Mouse (Mus musculus) left cerebral cortex, postnatal 10 days (tissue): Measurements from ENCODE around the gene Loxl3. TPM values are rescaled to one million over a fixed set of nuclear protein-coding genes. Genes with fewer than 3 reads are reported as not detected.

ENCODE experiments used
- DNase-seq, 2 experiments: peaks; one replicate each; pipeline ENCODE4 v3.0.0; 2021 to 2022; ENCODE audit warnings: low spot score in 2 of 2, mixed read lengths in 1 of 2; ENCODE audit errors: extremely low spot score in 1 of 2
- intact Hi-C: fragments of 180-260 bp; cut with DNase I; formaldehyde crosslinking; loops from one replicate; pipeline ENCODE4 v1.15.1; 2025
- total RNA-seq, 2 experiments: library from RNA; stranded (reverse); gene quantifications; 2 replicates each; pipeline ENCODE4 v1.2.3; 2021

Loxl3 gene
- total RNA-seq, 2 experiments from 2014 or later, result 1.8 to 4.0 TPM

GRCm38 (mm10) chr6:83038496-83039012, 4.6 kb downstream of the Loxl3 start:
- intact Hi-C loops, result no loop called here
- peak; percentile 84 to 90 for DNase-seq

- DNase-seq, result no peak
- intact Hi-C loops, result no loop called here
Observed at GRCm38 (mm10) chr6:83040601-83041000, 6.6 kb downstream of the Loxl3 start.

GRCm38 (mm10) chr6:83043561-83043960, 9.6 kb downstream of the Loxl3 start:
- intact Hi-C loops, result no loop called here
- no peak for DNase-seq

GRCm38 (mm10) chr6:83043993-83044392, 10.0 kb downstream of the Loxl3 start:
- DNase-seq, result no peak
- intact Hi-C loops, result no loop called here

- intact Hi-C loops, result no loop called here
- no peak for DNase-seq
Observed at GRCm38 (mm10) chr6:83044742-83045141, 10.8 kb downstream of the Loxl3 start.

- no peak for DNase-seq
- intact Hi-C loops, result no loop called here
Observed at GRCm38 (mm10) chr6:83049367-83049766, 15.4 kb downstream of the Loxl3 start.

- intact Hi-C loops, result no loop called here
- peak in 1 of 2 experiments; percentile 64 for DNase-seq
Observed at GRCm38 (mm10) chr6:83053136-83053960, 19.4 kb downstream of the Loxl3 start.

- intact Hi-C loops, result loop anchor here (2.0 kb wide), 1 partner anchor 57 kb away; no protein-coding TSS in a partner anchor
- peak; percentile 97 for DNase-seq
Observed at GRCm38 (mm10) chr6:83054074-83054851, 20.3 kb downstream of the Loxl3 start, which contains the start of gene Aup1. Gene Aup1, plus strand, starts transcription at chr6:83054521.

- intact Hi-C loops, result loop anchor here (2.0 kb wide), 1 partner anchor 58 kb away; no protein-coding TSS in a partner anchor
- DNase-seq, result no peak
Observed at GRCm38 (mm10) chr6:83054871-83055431, 21.0 kb downstream of the Loxl3 start, which contains the start of gene Htra2. Gene Htra2, minus strand, starts transcription at chr6:83055273.

- intact Hi-C loops, result no loop called here
- DNase-seq, result peak in 1 of 2 experiments; percentile 40
Observed at GRCm38 (mm10) chr6:83057790-83058189, 23.8 kb downstream of the Loxl3 start, which contains the start of gene Dqx1. Gene Dqx1, plus strand, starts transcription at chr6:83057844.

GRCm38 (mm10) chr6:83058725-83059124, 24.8 kb downstream of the Loxl3 start:
- intact Hi-C loops, result no loop called here
- DNase-seq, result no peak

- no peak for DNase-seq
- intact Hi-C loops, result no loop called here
Observed at GRCm38 (mm10) chr6:83065995-83066394, 32.0 kb downstream of the Loxl3 start.

GRCm38 (mm10) chr6:83066441-83066840, 32.5 kb downstream of the Loxl3 start:
- no peak for DNase-seq
- intact Hi-C loops, result no loop called here

GRCm38 (mm10) chr6:83068221-83068620, 34.2 kb downstream of the Loxl3 start:
- intact Hi-C loops, result no loop called here
- DNase-seq, result no peak

GRCm38 (mm10) chr6:83068706-83069487, 34.9 kb downstream of the Loxl3 start:
- intact Hi-C loops, result no loop called here
- no peak for DNase-seq

- intact Hi-C loops, result no loop called here
- DNase-seq, result no peak
Observed at GRCm38 (mm10) chr6:83069488-83070246, 35.7 kb downstream of the Loxl3 start.

GRCm38 (mm10) chr6:83070247-83070310, 36.1 kb downstream of the Loxl3 start, which contains the start of gene Tlx2:
Gene Tlx2, minus strand, starts transcription at chr6:83070293.
- intact Hi-C loops, result no loop called here
- no peak for DNase-seq
